Mouse (Mus musculus) neural tube, embryonic 15.5 days (tissue): ENCODE measurements around the gene Saysd1. TPM values are rescaled to one million over a fixed set of nuclear protein-coding genes. Genes with fewer than 3 reads are reported as not detected.
A peak's percentile ranks its signal among the peaks of the same experiment; 100 is the strongest.

Source experiments
- ATAC-seq: fragments of 200-750 bp; cut with Nextera tagmentation; 2 replicates; pipeline ENCODE4 v1.8.0; 2017; ENCODE audit warnings: mild to moderate bottlenecking, moderate TSS enrichment, moderate library complexity; ENCODE audit not compliant: low FRiP score
- H3K27ac ChIP-seq: fragments of 300-500 bp; sonication (generic); replicated peaks from 2 replicates; pipeline ENCODE4 v1.5.1; 2015; ENCODE audit warnings: mild to moderate bottlenecking, inconsistent platforms
- H3K27me3 ChIP-seq: fragments of 300-500 bp; sonication (generic); replicated peaks from 2 replicates; pipeline ENCODE4 v1.6.1; 2015; ENCODE audit warnings: inconsistent platforms
- H3K36me3 ChIP-seq: fragments of 300-500 bp; sonication (generic); 2 replicates; pipeline ENCODE4 v1.6.1; 2015; ENCODE audit warnings: inconsistent platforms
- H3K4me1 ChIP-seq: fragments of 300-500 bp; sonication (generic); 2 replicates; pipeline ENCODE4 v1.6.1; 2015; ENCODE audit warnings: inconsistent platforms
- H3K4me2 ChIP-seq: fragments of 300-500 bp; sonication (generic); 2 replicates; pipeline ENCODE4 v1.6.1; 2015; ENCODE audit warnings: inconsistent platforms, mild to moderate bottlenecking, moderate library complexity
- H3K4me3 ChIP-seq: fragments of 300-500 bp; sonication (generic); replicated peaks from 2 replicates; pipeline ENCODE4 v1.5.1; 2015; ENCODE audit warnings: mild to moderate bottlenecking, inconsistent platforms
- H3K9ac ChIP-seq: fragments of 300-500 bp; sonication (generic); replicated peaks from 2 replicates; pipeline ENCODE4 v1.6.1; 2015; ENCODE audit warnings: mild to moderate bottlenecking, inconsistent platforms
- H3K9me3 ChIP-seq: fragments of 300-500 bp; sonication (generic); replicated peaks from 2 replicates; pipeline ENCODE4 v1.6.1; 2016; ENCODE audit warnings: inconsistent platforms
- WGBS: fragments of 180-500 bp; shearing (Covaris S2); methylation state at CpG from one replicate; pipeline ENCODE4 v1.1.7; 2015; ENCODE audit warnings: mixed read lengths; 5-methylcytosine and 5-hydroxymethylcytosine counted together
- polyA plus RNA-seq: library from polyadenylated mRNA; unstranded; fragments of >200 nt; fragmentation: Nextera tagmentation; extraction: Ambion mirVana; gene quantifications from 2 replicates; pipeline ENCODE4 v1.2.1, GENCODE M21; 2015

The Saysd1 gene
- polyA plus RNA-seq, 1 experiment from 2014 or later: 11.9 TPM

- no peak overlapping the region for H3K4me2 ChIP-seq
These were observed 24.4 kb upstream of the Saysd1 start for GRCm38 (mm10) chr14:20162686-20163085.

GRCm38 (mm10) chr14:20158727-20159681 is 20.7 kb upstream of the Saysd1 start:
- Histone ChIP-seq H3K36me3 (no peaks in the 10 kb centered on the region), H3K27me3 (no peaks in the 10 kb centered on the region)
- no peak for ATAC-seq

More at GRCm38 (mm10) chr14:20162686-20163085, 24.4 kb upstream of the Saysd1 start:
- 0 out of 2 replicates have a peak, but pooled peaks have one; percentile 19 for ATAC-seq
- H3K9ac ChIP-seq: no peak overlapping the region
- no peaks in the 10 kb centered on the region for H3K27me3 ChIP-seq
- no peak overlapping the region for H3K27ac ChIP-seq
- no peaks in the 10 kb centered on the region for H3K9me3 ChIP-seq
- no peaks in the 10 kb centered on the region for H3K36me3 ChIP-seq
- 80% methylated on average over 6 of the region's 6 CpGs for WGBS
- no peaks in the 10 kb centered on the region for H3K4me1 ChIP-seq
- H3K4me3 ChIP-seq: no peak overlapping the region

GRCm38 (mm10) chr14:20157595-20157994 is 19.3 kb upstream of the Saysd1 start:
- no peak for ATAC-seq
- H3K9me3 ChIP-seq: no peaks in the 10 kb centered on the region
- H3K27me3 ChIP-seq: no peaks in the 10 kb centered on the region
- H3K27ac ChIP-seq: no peak overlapping the region
- no peaks in the 10 kb centered on the region for H3K4me1 ChIP-seq
- no peak overlapping the region for H3K4me3 ChIP-seq
- H3K9ac ChIP-seq: no peak overlapping the region
- no peak overlapping the region for H3K4me2 ChIP-seq
- 95% methylated on average over 10 of the region's 10 CpGs for WGBS
- H3K36me3 ChIP-seq: no peaks in the 10 kb centered on the region

More at GRCm38 (mm10) chr14:20158727-20159681, 20.7 kb upstream of the Saysd1 start:
- Histone ChIP-seq H3K9me3 (no peaks in the 10 kb centered on the region), H3K4me3 (no peak overlapping the region), H3K4me2 (no peak overlapping the region), H3K27ac (no peak overlapping the region), H3K4me1 (no peaks in the 10 kb centered on the region), H3K9ac (no peak overlapping the region)
- WGBS: 67% methylated on average over 8 of the region's 8 CpGs

- no peaks in the 10 kb centered on the region for H3K36me3 ChIP-seq
- no peaks in the 10 kb centered on the region for H3K27me3 ChIP-seq
- WGBS: 63% methylated on average over 10 of the region's 10 CpGs
- no peak overlapping the region for H3K9ac ChIP-seq
- peaks cover 2% of the 10 kb centered on the region; the same call in 1 of the 2 replicates for H3K4me1 ChIP-seq
- H3K27ac ChIP-seq: no peak overlapping the region
- no peaks in the 10 kb centered on the region for H3K9me3 ChIP-seq
- ATAC-seq: no peak
- H3K4me3 ChIP-seq: no peak overlapping the region
- no peak overlapping the region for H3K4me2 ChIP-seq
These were observed 17.4 kb upstream of the Saysd1 start for GRCm38 (mm10) chr14:20155718-20156117.

GRCm38 (mm10) chr14:20154937-20155336 is 16.6 kb upstream of the Saysd1 start:
- 88% methylated on average over 4 of the region's 4 CpGs for WGBS
- no peak for ATAC-seq
- H3K4me3 ChIP-seq: no peak overlapping the region
- no peaks in the 10 kb centered on the region for H3K36me3 ChIP-seq
- no peak overlapping the region for H3K4me2 ChIP-seq
- peaks cover 2% of the 10 kb centered on the region; the same call in 1 of the 2 replicates for H3K4me1 ChIP-seq
- no peaks in the 10 kb centered on the region for H3K9me3 ChIP-seq
- H3K9ac ChIP-seq: no peak overlapping the region
- no peaks in the 10 kb centered on the region for H3K27me3 ChIP-seq
- no peak overlapping the region for H3K27ac ChIP-seq

GRCm38 (mm10) chr14:20154245-20154644 is 15.9 kb upstream of the Saysd1 start:
- peaks cover 5% of the 10 kb centered on the region for H3K4me1 ChIP-seq
- WGBS: 67% methylated on average over 7 of the region's 7 CpGs
- no peaks in the 10 kb centered on the region for H3K9me3 ChIP-seq
- no peak overlapping the region for H3K27ac ChIP-seq
- no peaks in the 10 kb centered on the region for H3K36me3 ChIP-seq
- no peaks in the 10 kb centered on the region for H3K27me3 ChIP-seq
- no peak for ATAC-seq
- no peak overlapping the region for H3K4me3 ChIP-seq
- H3K4me2 ChIP-seq: no peak overlapping the region
- no peak overlapping the region for H3K9ac ChIP-seq

- Histone ChIP-seq H3K4me1 (peaks cover 5% of the 10 kb centered on the region), H3K4me3 (no peak overlapping the region), H3K27ac (no peak overlapping the region), H3K36me3 (no peaks in the 10 kb centered on the region), H3K27me3 (no peaks in the 10 kb centered on the region), H3K9ac (no peak overlapping the region), H3K9me3 (no peaks in the 10 kb centered on the region), H3K4me2 (no peak overlapping the region)
- ATAC-seq: no peak
- 86% methylated on average over 22 of the region's 22 CpGs for WGBS
These were observed 11.1 kb upstream of the Saysd1 start for GRCm38 (mm10) chr14:20149127-20150080.

GRCm38 (mm10) chr14:20148514-20148913 is 10.2 kb upstream of the Saysd1 start:
- no peak for ATAC-seq
- WGBS: 96% methylated on average over 11 of the region's 11 CpGs

GRCm38 (mm10) chr14:20147854-20148253 is 9.5 kb upstream of the Saysd1 start:
- no peak overlapping the region for H3K4me3 ChIP-seq
- no peaks in the 10 kb centered on the region for H3K9me3 ChIP-seq
- WGBS: 93% methylated on average over 7 of the region's 7 CpGs
- H3K27me3 ChIP-seq: no peaks in the 10 kb centered on the region
- H3K36me3 ChIP-seq: no peaks in the 10 kb centered on the region
- peaks cover 9% of the 10 kb centered on the region for H3K4me1 ChIP-seq
- no peak for ATAC-seq
- H3K27ac ChIP-seq: no peak overlapping the region
- H3K4me2 ChIP-seq: no peak overlapping the region
- no peak overlapping the region for H3K9ac ChIP-seq

More at GRCm38 (mm10) chr14:20148514-20148913, 10.2 kb upstream of the Saysd1 start:
- H3K27me3 ChIP-seq: no peaks in the 10 kb centered on the region
- H3K27ac ChIP-seq: no peak overlapping the region
- H3K9me3 ChIP-seq: no peaks in the 10 kb centered on the region
- no peaks in the 10 kb centered on the region for H3K36me3 ChIP-seq
- no peak overlapping the region for H3K9ac ChIP-seq
- no peak overlapping the region for H3K4me3 ChIP-seq
- H3K4me1 ChIP-seq: peaks cover 9% of the 10 kb centered on the region
- no peak overlapping the region for H3K4me2 ChIP-seq

GRCm38 (mm10) chr14:20144093-20144492 is 5.8 kb upstream of the Saysd1 start:
- H3K9ac ChIP-seq: no peak overlapping the region
- H3K27me3 ChIP-seq: no peaks in the 10 kb centered on the region
- H3K9me3 ChIP-seq: no peaks in the 10 kb centered on the region
- peaks cover 4% of the 10 kb centered on the region; the same call in 1 of the 2 replicates for H3K4me1 ChIP-seq
- no peak for ATAC-seq
- 65% methylated on average over 4 of the region's 4 CpGs for WGBS
- no peak overlapping the region for H3K27ac ChIP-seq
- no peak overlapping the region for H3K4me3 ChIP-seq
- no peak overlapping the region for H3K4me2 ChIP-seq
- no peaks in the 10 kb centered on the region for H3K36me3 ChIP-seq

GRCm38 (mm10) chr14:20134965-20135671 is 3.2 kb downstream of the Saysd1 start:
- no peak overlapping the region for H3K4me2 ChIP-seq
- no peaks in the 10 kb centered on the region for H3K4me1 ChIP-seq
- H3K9me3 ChIP-seq: no peaks in the 10 kb centered on the region
- WGBS: 91% methylated on average over 10 of the region's 10 CpGs
- H3K27me3 ChIP-seq: no peaks in the 10 kb centered on the region
- no peak for ATAC-seq
- no peak overlapping the region for H3K4me3 ChIP-seq
- H3K27ac ChIP-seq: no peak overlapping the region
- no peak overlapping the region for H3K9ac ChIP-seq
- H3K36me3 ChIP-seq: no peaks in the 10 kb centered on the region
